Mouse (Mus musculus): ENCODE results near the gene Slc43a3. TPM values are rescaled to one million over a fixed set of nuclear protein-coding genes. Genes with fewer than 3 reads are reported as not detected.

Slc43a3 gene
- polyA plus RNA-seq, 1 experiment from 2014 or later, result 30.8 TPM

DNA sequence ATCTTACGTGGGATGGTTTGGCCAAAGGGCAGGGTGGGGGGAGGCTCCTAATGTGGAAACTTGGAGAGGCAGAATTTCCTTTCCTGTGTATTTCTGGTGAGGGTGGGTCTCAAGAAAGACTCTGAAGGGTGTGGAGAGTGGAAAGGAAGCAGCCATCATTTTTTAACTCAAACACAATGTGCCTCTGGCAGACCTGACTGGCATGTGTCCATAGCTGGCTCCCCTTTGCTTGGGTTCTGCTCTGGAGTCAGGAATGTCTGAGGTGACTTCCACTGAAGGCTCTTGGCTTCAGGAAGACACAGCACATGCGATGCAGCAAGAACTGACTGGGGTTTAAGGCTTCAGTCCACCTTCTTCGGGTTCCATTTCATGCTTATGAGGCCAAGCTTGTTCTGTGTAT, 21.0 kb upstream of the Slc43a3 start:
- Histone ChIP-seq H3K27ac (replicated peaks) (no peak overlapping the region), H3K9me3 (no peaks in the 10 kb centered on the region), H3K27me3 (replicated peaks; ENCODE audit: low read depth, poor library complexity, severe bottlenecking) (no peaks in the 10 kb centered on the region), H3K4me1 (0 out of 2 replicates have a peak, but pooled peaks cover 4% of the 10 kb centered on the region), H3K36me3 (replicated peaks) (no peaks in the 10 kb centered on the region), H3K4me3 (no peak overlapping the region)
- DNase-seq (ENCODE audit: low spot score), result no peak
- 86% methylated on average over 3 of the region's 3 CpGs for WGBS

DNA sequence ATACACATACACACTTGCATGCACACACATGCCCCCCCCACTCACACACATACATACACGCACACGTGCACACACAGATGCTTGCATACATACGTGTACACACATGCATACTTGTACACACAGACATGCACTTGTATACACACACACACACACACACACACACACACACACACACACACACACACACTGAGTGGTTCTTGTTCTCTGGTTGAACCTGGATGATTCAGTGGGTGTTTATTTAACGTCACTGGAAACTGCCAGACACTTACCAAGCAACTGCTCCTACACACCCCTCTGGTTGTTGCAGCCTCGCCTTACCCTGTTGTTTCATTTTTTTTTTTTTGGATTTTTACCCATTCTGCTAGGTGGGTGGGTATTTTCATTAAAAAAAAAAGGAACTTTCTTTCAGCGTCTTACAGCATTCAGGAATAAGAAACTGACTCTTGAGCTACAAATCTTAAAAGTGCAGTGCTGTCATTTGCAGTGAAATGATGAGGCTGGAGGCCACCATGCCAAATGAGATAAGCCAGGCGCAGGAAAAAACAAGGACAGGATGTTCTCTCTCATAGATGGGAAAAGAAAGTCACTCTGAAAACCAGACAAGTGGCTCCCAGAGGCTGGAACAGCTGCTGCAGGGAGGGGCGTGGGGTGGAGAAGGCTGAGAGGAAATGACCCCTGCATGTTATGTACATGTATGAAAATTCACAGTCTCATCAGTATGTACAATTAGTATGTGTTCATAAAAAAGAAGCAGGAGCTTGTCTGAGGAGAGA, 19.6 kb upstream of the Slc43a3 start:
- Histone ChIP-seq H3K4me1 (0 out of 2 replicates have a peak, but pooled peaks cover 4% of the 10 kb centered on the region), H3K27ac (replicated peaks) (no peak overlapping the region), H3K36me3 (replicated peaks) (no peaks in the 10 kb centered on the region), H3K27me3 (replicated peaks; ENCODE audit: low read depth, poor library complexity, severe bottlenecking) (no peaks in the 10 kb centered on the region), H3K9me3 (no peaks in the 10 kb centered on the region), H3K4me3 (no peak overlapping the region)
- no peak for DNase-seq (ENCODE audit: low spot score)
- 84% methylated on average over 8 of the region's 8 CpGs for WGBS

DNA sequence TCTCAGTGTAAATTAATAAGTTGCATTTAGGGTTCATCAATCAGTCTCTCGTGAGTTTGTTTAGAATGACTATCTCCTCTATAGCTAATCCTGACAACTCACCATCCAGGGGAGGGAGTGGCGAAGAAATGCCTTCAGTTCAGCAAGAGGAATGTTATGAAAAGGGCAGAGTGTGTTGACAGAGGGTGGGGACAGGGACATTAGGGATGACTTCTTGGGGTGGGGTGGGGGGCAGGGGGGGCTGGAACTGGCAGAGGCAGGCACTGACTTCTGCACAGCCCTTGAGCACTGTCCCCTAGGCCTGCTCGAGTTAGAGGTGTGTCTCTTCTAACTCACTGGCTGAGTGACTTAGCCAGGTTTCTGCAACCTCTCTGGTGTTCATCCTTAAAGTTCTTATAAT, 18.2 kb upstream of the Slc43a3 start:
- Histone ChIP-seq H3K4me3 (no peak overlapping the region), H3K27me3 (replicated peaks; ENCODE audit: low read depth, poor library complexity, severe bottlenecking) (no peaks in the 10 kb centered on the region), H3K4me1 (0 out of 2 replicates have a peak, but pooled peaks cover 4% of the 10 kb centered on the region), H3K36me3 (replicated peaks) (no peaks in the 10 kb centered on the region), H3K9me3 (no peaks in the 10 kb centered on the region), H3K27ac (replicated peaks) (no peak overlapping the region)
- 66% methylated on average over 3 of the region's 3 CpGs for WGBS
- no peak for DNase-seq (ENCODE audit: low spot score)

DNA sequence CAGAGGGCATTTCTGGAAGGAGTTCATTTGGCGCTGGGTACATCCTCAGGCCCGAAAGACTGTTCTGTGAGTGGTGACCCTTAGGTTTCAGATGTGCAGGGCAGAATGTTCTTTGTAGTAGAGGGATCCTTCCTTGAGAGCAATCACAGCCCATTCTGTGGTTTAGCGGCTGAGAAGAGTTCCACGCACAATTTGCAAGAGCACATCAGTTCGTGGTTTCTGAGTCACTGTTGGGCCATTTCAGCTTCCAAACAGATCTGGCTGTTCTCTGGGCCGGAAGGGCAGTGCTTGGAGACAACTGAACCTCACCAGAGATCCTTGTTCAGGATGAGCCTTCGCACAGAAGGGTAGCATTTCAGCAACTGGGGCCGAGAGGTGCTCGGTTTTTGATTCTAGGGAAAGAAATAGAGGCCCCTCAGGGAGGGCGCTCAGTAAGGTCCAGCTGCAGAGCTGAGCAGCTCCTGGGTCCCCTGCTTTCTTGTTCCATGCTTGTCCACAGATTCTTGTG, 16.7 kb upstream of the Slc43a3 start:
- Histone ChIP-seq H3K36me3 (replicated peaks) (no peaks in the 10 kb centered on the region), H3K4me1 (no peaks in the 10 kb centered on the region), H3K4me3 (no peak overlapping the region), H3K27ac (replicated peaks) (no peak overlapping the region), H3K9me3 (peaks cover 4% of the 10 kb centered on the region; the same call in 1 of the 2 replicates), H3K27me3 (replicated peaks; ENCODE audit: low read depth, poor library complexity, severe bottlenecking) (no peaks in the 10 kb centered on the region)
- DNase-seq (ENCODE audit: low spot score), result no peak
- WGBS, result 86% methylated on average over 10 of the region's 10 CpGs

DNA sequence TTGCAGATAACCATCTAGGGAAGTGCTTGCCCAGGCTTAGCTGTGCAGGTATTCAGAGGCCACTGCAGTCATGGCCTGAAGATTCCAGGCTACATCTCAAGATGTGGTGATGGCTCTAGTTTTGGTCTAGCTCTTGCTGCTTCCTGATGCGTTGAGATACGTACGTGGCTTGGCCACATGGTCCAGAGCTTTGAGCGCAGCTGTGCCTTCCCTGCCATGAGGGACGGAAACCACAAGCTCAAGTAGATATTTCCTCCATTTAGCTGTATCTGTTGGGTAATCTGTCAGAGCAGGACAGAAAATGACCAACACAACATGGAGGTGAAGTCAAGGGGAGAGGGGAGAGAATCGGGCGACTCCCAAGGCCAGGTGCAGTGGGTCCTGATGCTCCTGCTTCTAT, 6.2 kb upstream of the Slc43a3 start:
- Histone ChIP-seq H3K4me3 (no peak overlapping the region), H3K27me3 (replicated peaks; ENCODE audit: low read depth, poor library complexity, severe bottlenecking) (no peaks in the 10 kb centered on the region), H3K36me3 (replicated peaks) (no peaks in the 10 kb centered on the region), H3K27ac (replicated peaks) (no peak overlapping the region), H3K4me1 (no peaks in the 10 kb centered on the region; the same call in 1 of the 2 replicates), H3K9me3 (no peaks in the 10 kb centered on the region)
- DNase-seq (ENCODE audit: low spot score), result no peak
- WGBS, result 94% methylated on average over 7 of the region's 7 CpGs

DNA sequence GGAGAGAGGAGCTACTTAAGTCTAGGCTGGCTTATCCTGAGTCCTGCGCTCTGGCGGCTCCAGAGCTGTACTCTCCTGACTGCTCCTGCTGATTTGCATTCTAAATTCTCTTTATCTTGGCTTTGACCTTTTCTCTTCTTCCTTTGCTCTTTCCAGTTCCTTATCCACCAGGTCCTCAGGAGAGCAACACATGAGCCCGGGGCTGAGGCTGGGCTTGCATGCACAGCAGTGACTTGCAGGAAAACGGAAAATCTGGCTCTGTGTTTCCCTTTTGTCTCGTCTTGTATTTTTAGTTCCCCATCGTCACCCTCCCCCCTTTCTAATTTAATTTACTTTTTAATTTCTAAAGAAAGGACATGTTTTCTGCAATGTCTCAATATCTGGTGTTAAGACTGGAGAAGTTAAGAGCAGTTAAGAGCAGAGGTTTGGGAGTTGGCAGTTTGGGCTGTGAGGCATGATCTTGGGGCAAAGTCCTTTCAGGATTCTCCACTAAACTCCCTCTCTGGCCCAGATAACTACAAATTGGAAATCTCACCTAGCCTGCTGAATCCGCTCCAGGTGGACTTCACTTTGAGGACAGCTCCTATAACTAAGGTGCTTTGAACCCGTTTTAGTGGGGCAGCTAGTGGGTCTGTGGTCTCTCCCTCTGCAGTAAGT, 2.3 kb upstream of the Slc43a3 start:
- WGBS, result 77% methylated on average over 8 of the region's 8 CpGs
- peaks cover 7% of the 10 kb centered on the region; the same call in 1 of the 2 replicates for H3K36me3 ChIP-seq (replicated peaks)
- no peak for DNase-seq (ENCODE audit: low spot score)
- H3K4me1 ChIP-seq, result peaks cover 20% of the 10 kb centered on the region
- H3K4me3 ChIP-seq, result no peak overlapping the region
- H3K27ac ChIP-seq (replicated peaks), result no peak overlapping the region
- H3K9me3 ChIP-seq, result no peaks in the 10 kb centered on the region
- no peaks in the 10 kb centered on the region for H3K27me3 ChIP-seq (replicated peaks; ENCODE audit: low read depth, poor library complexity, severe bottlenecking)

DNA sequence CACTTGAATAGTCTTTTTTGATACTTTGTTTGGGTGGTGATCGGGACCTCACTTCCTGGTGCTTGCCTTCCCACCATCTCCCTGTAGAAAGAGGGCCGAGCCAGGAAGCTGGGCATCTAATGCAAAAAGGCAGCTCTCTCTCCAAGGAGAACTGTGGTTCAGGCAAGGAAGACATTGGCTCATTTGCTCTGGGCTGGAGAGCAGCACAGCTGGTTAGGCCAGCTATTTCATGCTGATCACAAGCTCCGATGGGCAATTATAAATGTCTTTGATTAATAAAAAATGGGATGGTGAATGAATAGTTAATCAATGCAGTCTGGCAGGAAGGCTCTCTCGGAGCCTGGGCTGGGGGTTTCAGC, 1.8 kb upstream of the Slc43a3 start:
- no peaks in the 10 kb centered on the region for H3K27me3 ChIP-seq (replicated peaks; ENCODE audit: low read depth, poor library complexity, severe bottlenecking)
- no peaks in the 10 kb centered on the region for H3K9me3 ChIP-seq
- WGBS, result 70% methylated on average over 4 of the region's 4 CpGs
- DNase-seq (ENCODE audit: low spot score), result no peak
- H3K4me3 ChIP-seq, result no peak overlapping the region
- H3K27ac ChIP-seq (replicated peaks), result no peak overlapping the region
- peaks cover 20% of the 10 kb centered on the region for H3K4me1 ChIP-seq
- peaks cover 9% of the 10 kb centered on the region; the same call in 1 of the 2 replicates for H3K36me3 ChIP-seq (replicated peaks)

DNA sequence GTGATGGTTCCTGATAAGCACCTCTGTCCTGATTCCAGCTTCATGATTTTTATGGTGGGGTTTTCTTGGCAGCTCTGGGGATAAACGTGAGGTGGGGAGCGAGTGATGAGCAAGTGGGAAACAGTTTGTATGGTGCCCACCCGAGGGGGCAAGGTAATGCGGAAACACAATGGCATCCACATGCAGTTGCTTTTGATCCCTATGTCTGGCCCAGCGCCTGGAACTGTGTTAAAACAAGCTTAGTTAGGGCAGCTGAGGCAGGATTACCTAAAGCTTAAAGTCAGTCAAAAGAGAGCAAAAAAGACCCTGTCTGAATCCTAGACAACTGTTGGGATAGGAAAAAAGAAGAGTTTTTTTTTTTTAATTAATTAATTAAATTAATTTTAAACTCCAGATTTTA, 1.3 kb upstream of the Slc43a3 start:
- WGBS, result 82% methylated on average over 5 of the region's 5 CpGs

DNA sequence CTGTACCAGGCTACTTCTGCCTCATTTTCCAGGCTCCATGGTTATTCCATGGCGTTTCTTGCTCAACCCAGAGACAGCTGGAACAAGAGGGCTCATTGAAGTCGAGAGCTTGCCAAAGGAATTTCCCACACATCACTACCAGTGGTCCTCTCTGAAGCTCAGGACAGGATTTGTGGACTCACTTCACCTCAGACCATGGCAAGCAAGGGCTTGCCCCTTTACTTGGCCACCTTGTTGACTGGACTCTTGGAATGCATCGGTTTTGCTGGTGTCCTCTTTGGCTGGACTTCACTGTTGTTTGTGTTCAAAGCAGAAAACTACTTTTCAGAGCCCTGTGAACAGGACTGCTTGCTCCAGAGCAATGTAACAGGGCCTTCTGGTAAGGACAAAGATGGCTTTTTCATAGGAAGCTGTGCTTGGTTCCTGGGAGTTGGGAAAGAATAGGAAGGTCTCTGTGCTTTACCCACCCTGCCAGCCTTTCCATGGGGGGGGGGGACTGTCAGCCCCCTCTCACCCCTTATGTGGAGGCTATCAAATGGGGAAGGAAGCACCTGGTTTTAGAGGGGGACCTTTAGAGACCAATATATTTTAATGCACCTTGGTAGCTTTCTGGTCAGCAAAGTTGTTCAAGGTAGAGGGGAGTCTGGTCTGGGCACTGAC, 1.2 kb downstream of the Slc43a3 start:
- Histone ChIP-seq H3K4me3 (peak overlapping the region; percentile 56), H3K27me3 (replicated peaks; ENCODE audit: low read depth, poor library complexity, severe bottlenecking) (no peaks in the 10 kb centered on the region), H3K9me3 (no peaks in the 10 kb centered on the region), H3K27ac (replicated peaks) (peak overlapping the region; percentile 85), H3K36me3 (replicated peaks) (peaks cover 22% of the 10 kb centered on the region; the same call in 1 of the 2 replicates), H3K4me1 (peaks cover 20% of the 10 kb centered on the region)
- no peak for DNase-seq (ENCODE audit: low spot score)
- 61% methylated on average over 3 of the region's 3 CpGs for WGBS

More for the DNA sequence above, 1.3 kb upstream of the Slc43a3 start:
- Histone ChIP-seq H3K4me3 (no peak overlapping the region), H3K27ac (replicated peaks) (no peak overlapping the region), H3K4me1 (peaks cover 20% of the 10 kb centered on the region), H3K36me3 (replicated peaks) (peaks cover 12% of the 10 kb centered on the region; the same call in 1 of the 2 replicates), H3K9me3 (no peaks in the 10 kb centered on the region), H3K27me3 (replicated peaks; ENCODE audit: low read depth, poor library complexity, severe bottlenecking) (no peaks in the 10 kb centered on the region)
- no peak for DNase-seq (ENCODE audit: low spot score)

DNA sequence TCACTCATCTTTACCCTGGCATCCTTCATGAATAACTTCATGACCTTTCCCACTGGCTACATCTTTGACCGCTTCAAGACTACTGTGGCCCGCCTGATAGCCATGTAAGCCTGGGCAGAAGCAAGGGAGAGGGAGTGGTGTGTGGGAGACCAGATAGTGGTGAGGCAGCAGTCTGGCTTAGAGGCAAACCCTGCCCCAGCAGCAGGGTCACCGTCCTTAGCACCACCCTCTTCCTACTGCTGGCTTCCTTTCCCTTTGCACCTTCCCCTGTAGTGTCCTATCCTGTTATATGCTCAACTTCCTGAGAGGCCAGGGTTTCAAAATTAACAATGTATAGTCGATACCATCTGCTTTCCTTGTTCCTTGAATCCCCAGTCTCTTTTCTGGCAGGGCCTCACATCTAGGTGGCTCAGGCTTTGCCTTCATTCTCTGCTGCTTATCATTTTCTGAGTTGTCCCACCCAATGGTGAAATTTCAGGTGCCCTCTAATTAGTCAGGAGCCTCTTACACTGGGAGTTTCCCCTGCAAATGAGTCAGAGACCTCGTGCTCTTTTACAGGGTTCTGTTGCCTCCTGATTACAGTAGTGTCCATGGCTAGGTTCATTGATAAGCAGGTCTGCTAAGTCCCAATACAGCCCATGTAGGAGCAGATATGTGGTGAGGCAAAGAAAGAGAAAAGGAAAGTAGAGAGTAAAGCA, 2.0 kb downstream of the Slc43a3 start:
- WGBS, result 83% methylated on average over 5 of the region's 5 CpGs
- no peak for DNase-seq (ENCODE audit: low spot score)
- Histone ChIP-seq H3K36me3 (replicated peaks) (peaks cover 22% of the 10 kb centered on the region; the same call in 1 of the 2 replicates), H3K4me3 (peak overlapping the region; percentile 56), H3K9me3 (no peaks in the 10 kb centered on the region), H3K27ac (replicated peaks) (peak overlapping the region; percentile 85; the same call in 1 of the 2 replicates), H3K27me3 (replicated peaks; ENCODE audit: low read depth, poor library complexity, severe bottlenecking) (no peaks in the 10 kb centered on the region), H3K4me1 (peaks cover 20% of the 10 kb centered on the region)

DNA sequence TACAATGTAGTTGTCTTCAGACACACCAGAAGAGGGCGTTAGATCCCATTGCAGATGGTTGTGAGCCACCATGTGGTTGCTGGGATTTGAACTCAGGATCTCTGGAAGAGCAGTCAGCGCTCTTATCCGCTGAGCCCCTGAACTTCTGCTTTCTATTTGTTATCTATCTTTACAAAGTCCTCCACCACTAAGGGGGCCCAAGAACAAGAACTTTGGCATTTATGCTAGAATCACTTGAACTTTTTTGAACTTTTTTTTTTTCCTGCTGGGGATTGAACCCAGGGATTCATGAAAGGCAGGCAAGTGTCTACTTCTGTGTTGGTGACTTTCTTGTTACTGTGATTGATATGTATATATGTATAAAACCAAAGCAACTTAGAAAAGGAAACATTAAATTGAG, 2.9 kb downstream of the Slc43a3 start:
- no peak overlapping the region for H3K27ac ChIP-seq (replicated peaks)
- WGBS, result 92% methylated on average over 3 of the region's 3 CpGs
- peaks cover 27% of the 10 kb centered on the region for H3K36me3 ChIP-seq (replicated peaks)
- no peaks in the 10 kb centered on the region for H3K27me3 ChIP-seq (replicated peaks; ENCODE audit: low read depth, poor library complexity, severe bottlenecking)
- no peaks in the 10 kb centered on the region for H3K9me3 ChIP-seq
- no peak for DNase-seq (ENCODE audit: low spot score)
- H3K4me3 ChIP-seq, result no peak overlapping the region
- peaks cover 20% of the 10 kb centered on the region for H3K4me1 ChIP-seq

DNA sequence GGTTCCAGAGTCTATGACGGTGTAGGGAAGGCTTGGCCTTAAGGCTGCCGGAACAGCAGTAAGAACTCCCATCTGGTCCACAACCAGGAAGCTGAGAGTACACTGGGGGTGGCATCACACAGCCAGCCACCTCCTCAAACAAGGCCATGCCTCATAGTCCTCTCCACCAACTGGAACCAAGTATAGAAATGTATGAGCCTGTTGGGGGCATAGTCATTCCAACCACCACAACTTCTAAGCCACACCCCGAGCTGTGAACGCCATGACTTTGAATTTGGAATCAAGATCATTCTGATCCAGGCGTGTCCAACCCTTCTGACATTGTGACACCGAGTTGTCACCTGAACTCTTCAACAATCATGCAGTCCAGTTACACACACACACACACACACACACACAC, 3.3 kb downstream of the Slc43a3 start:
- no peaks in the 10 kb centered on the region for H3K27me3 ChIP-seq (replicated peaks; ENCODE audit: low read depth, poor library complexity, severe bottlenecking)
- H3K9me3 ChIP-seq, result no peaks in the 10 kb centered on the region
- H3K4me1 ChIP-seq, result peaks cover 20% of the 10 kb centered on the region
- no peak overlapping the region for H3K4me3 ChIP-seq
- WGBS, result 89% methylated on average over 6 of the region's 6 CpGs
- DNase-seq (ENCODE audit: low spot score), result no peak
- peaks cover 31% of the 10 kb centered on the region for H3K36me3 ChIP-seq (replicated peaks)
- no peak overlapping the region for H3K27ac ChIP-seq (replicated peaks)
